Mouse (Mus musculus): Measurements from ENCODE around the gene Slco4a1. TPM values are rescaled to one million over a fixed set of nuclear protein-coding genes. Genes with fewer than 3 reads are reported as not detected.

The Slco4a1 gene
- polyA plus RNA-seq, 1 experiment from 2014 or later: 0.21 TPM

- no peak overlapping the region for H3K9ac ChIP-seq (replicated peaks; ENCODE audit: low read depth)
- no peak overlapping the region for H3K27ac ChIP-seq (ENCODE audit: low read length)
- H3K4me2 ChIP-seq (replicated peaks; ENCODE audit: low read depth, low read length): no peak overlapping the region
- no peak for ATAC-seq
- DNase-seq (ENCODE audit: low spot score): no peak
- H3K27me3 ChIP-seq (replicated peaks; ENCODE audit: insufficient read depth, low read length): no peaks in the 10 kb centered on the region
- no peak overlapping the region for H3K4me3 ChIP-seq (ENCODE audit: low read depth, low read length)
- no peaks in the 10 kb centered on the region for H3K36me3 ChIP-seq (ENCODE audit: insufficient read depth, low read length)
- WGBS: 70% methylated on average over 5 of the region's 5 CpGs
- H3K4me1 ChIP-seq (ENCODE audit: insufficient read depth, low read depth, low read length): no peaks in the 10 kb centered on the region
- no peaks in the 10 kb centered on the region for H3K9me3 ChIP-seq (ENCODE audit: low read length)
- no peak for TF ChIP-seq EP300 (IDR thresholded peaks at IDR 0.05)
- no peak for TF ChIP-seq CTCF (IDR thresholded peaks at IDR 0.05)
These were observed 65.6 kb downstream of the Slco4a1 start for GRCm38 (mm10) chr2:180521437-180522221.

DNA sequence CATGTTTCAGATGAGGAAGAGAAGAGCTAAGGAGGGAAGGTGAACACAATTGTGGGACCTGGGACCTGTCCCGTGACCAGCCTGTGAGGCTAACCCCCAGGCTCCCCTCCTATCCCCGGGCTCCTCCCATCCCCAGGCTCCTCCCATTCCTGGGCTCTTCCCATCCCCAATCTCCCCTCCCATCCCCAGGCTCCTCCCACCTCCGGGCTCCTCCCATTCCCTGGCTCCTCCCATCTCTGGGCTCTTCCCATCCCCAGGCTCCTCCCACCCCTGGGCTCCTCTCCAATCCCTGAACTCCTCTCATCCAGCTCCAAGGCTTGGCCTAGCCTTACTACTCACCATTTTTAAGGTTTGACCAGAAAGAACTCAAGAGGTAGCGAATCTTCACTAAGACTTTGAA is 66.8 kb downstream of the Slco4a1 start:
- DNase-seq (ENCODE audit: low spot score) (no peak), ATAC-seq (no peak)
- Histone ChIP-seq H3K27me3 (replicated peaks; ENCODE audit: insufficient read depth, low read length) (no peaks in the 10 kb centered on the region), H3K4me1 (ENCODE audit: insufficient read depth, low read depth, low read length) (no peaks in the 10 kb centered on the region), H3K4me3 (ENCODE audit: low read depth, low read length) (no peak overlapping the region), H3K27ac (ENCODE audit: low read length) (no peak overlapping the region), H3K9ac (replicated peaks; ENCODE audit: low read depth) (no peak overlapping the region), H3K4me2 (replicated peaks; ENCODE audit: low read depth, low read length) (no peak overlapping the region), H3K36me3 (ENCODE audit: insufficient read depth, low read length) (no peaks in the 10 kb centered on the region), H3K9me3 (ENCODE audit: low read length) (no peaks in the 10 kb centered on the region)
- no peak for TF ChIP-seq EP300 (IDR thresholded peaks at IDR 0.05)
- no peak for TF ChIP-seq CTCF (IDR thresholded peaks at IDR 0.05)
- 62% methylated on average over 3 of the region's 4 CpGs for WGBS

Other genes starting within 250 kb of the Slco4a1 start
- 83.7 and 85.3 TPM in 2 replicates for gene Lama5, start 230.4 kb upstream of the Slco4a1 start, polyA plus RNA-seq (2015; fragmentation: Nextera tagmentation; extraction: Ambion mirVana)
- gene Rps21, start 198.9 kb upstream of the Slco4a1 start, polyA plus RNA-seq (2015; fragmentation: Nextera tagmentation; extraction: Ambion mirVana): 418 and 453 TPM in 2 replicates
- 15.5 and 16.1 TPM in 2 replicates for gene Cables2, start 182.7 kb upstream of the Slco4a1 start, polyA plus RNA-seq (2015; fragmentation: Nextera tagmentation; extraction: Ambion mirVana)
- gene Rbbp8nl, start 166.4 kb upstream of the Slco4a1 start, polyA plus RNA-seq (2015; fragmentation: Nextera tagmentation; extraction: Ambion mirVana): 0.20 and 0.46 TPM in 2 replicates
- 10.4 and 11.4 TPM in 2 replicates for gene Gata5, start 121.5 kb upstream of the Slco4a1 start, polyA plus RNA-seq (2015; fragmentation: Nextera tagmentation; extraction: Ambion mirVana)
- 0.05 and 0.06 TPM in 2 replicates for gene Ntsr1, start 43.7 kb downstream of the Slco4a1 start, polyA plus RNA-seq (2015; fragmentation: Nextera tagmentation; extraction: Ambion mirVana)
- 20.5 and 22.4 TPM in 2 replicates for gene Mrgbp, start 125.1 kb downstream of the Slco4a1 start, polyA plus RNA-seq (2015; fragmentation: Nextera tagmentation; extraction: Ambion mirVana)
- 37.5 and 38.3 TPM in 2 replicates for gene Ogfr, start 133.0 kb downstream of the Slco4a1 start, polyA plus RNA-seq (2015; fragmentation: Nextera tagmentation; extraction: Ambion mirVana)
- gene Col9a3, start 141.5 kb downstream of the Slco4a1 start, polyA plus RNA-seq (2015; fragmentation: Nextera tagmentation; extraction: Ambion mirVana): 0.30 and 0.33 TPM in 2 replicates
- gene Tcfl5, start 186.5 kb downstream of the Slco4a1 start, polyA plus RNA-seq (2015; fragmentation: Nextera tagmentation; extraction: Ambion mirVana): not detected in 2 replicates